Mouse (Mus musculus): Measurements from ENCODE around the gene Casp8. TPM values are rescaled to one million over a fixed set of nuclear protein-coding genes. Genes with fewer than 3 reads are reported as not detected.
"Not testable (repeated sequence)": the region's sequence is repeated elsewhere in the genome, so short reads cannot be mapped to it uniquely, and the experiment has no call there.

Casp8 gene
- polyA plus RNA-seq, 1 experiment from 2014 or later: 2.1 TPM

GRCm38 (mm10) chr1:58794705-58795104 lies 469 bp upstream of the Casp8 start:
- 60% methylated on average over 2 of the region's 2 CpGs for WGBS
- H3K4me1 ChIP-seq (ENCODE audit: control insufficient read depth, insufficient read depth, low read length): 0 out of 2 replicates have a peak, but pooled peaks cover 3% of the 10 kb centered on the region

GRCm38 (mm10) chr1:58796059-58796363 lies 837 bp downstream of the Casp8 start:
- 0 out of 2 replicates have a peak, but pooled peaks cover 3% of the 10 kb centered on the region for H3K4me1 ChIP-seq (ENCODE audit: control insufficient read depth, insufficient read depth, low read length)
- no peak overlapping the region; the same call in 1 of the 2 replicates for H3K9ac ChIP-seq (replicated peaks; ENCODE audit: low read depth, low read length)
- H3K9me3 ChIP-seq (ENCODE audit: control insufficient read depth, low read length): no peaks in the 10 kb centered on the region
- no peak for ATAC-seq (ENCODE audit: low read depth)
- peak overlapping the region; percentile 54 for H3K4me2 ChIP-seq (ENCODE audit: low read depth, low read length)
- WGBS: 8% methylated on average over 3 of the region's 3 CpGs
- H3K27me3 ChIP-seq (ENCODE audit: control insufficient read depth, insufficient read depth, low read length): no peaks in the 10 kb centered on the region
- no peak overlapping the region for H3K27ac ChIP-seq (ENCODE audit: low read depth, low read length)
- no peaks in the 10 kb centered on the region for H3K36me3 ChIP-seq (ENCODE audit: control insufficient read depth, insufficient read depth, low read length)
- peak overlapping the region; percentile 35 for H3K4me3 ChIP-seq (ENCODE audit: low read depth, low read length)

More at GRCm38 (mm10) chr1:58794705-58795104, 469 bp upstream of the Casp8 start:
- Histone ChIP-seq H3K27me3 (ENCODE audit: control insufficient read depth, insufficient read depth, low read length) (no peaks in the 10 kb centered on the region), H3K4me3 (ENCODE audit: low read depth, low read length) (no peak overlapping the region), H3K36me3 (ENCODE audit: control insufficient read depth, insufficient read depth, low read length) (no peaks in the 10 kb centered on the region), H3K27ac (ENCODE audit: low read depth, low read length) (no peak overlapping the region), H3K9me3 (ENCODE audit: control insufficient read depth, low read length) (no peaks in the 10 kb centered on the region), H3K4me2 (ENCODE audit: low read depth, low read length) (no peak overlapping the region), H3K9ac (replicated peaks; ENCODE audit: low read depth, low read length) (no peak overlapping the region)
- no peak for ATAC-seq (ENCODE audit: low read depth)

GRCm38 (mm10) chr1:58796853-58797252 lies 1.7 kb downstream of the Casp8 start:
- Histone ChIP-seq H3K4me2 (ENCODE audit: low read depth, low read length) (no peak overlapping the region), H3K9ac (replicated peaks; ENCODE audit: low read depth, low read length) (no peak overlapping the region), H3K36me3 (ENCODE audit: control insufficient read depth, insufficient read depth, low read length) (no peaks in the 10 kb centered on the region), H3K4me3 (ENCODE audit: low read depth, low read length) (no peak overlapping the region), H3K27me3 (ENCODE audit: control insufficient read depth, insufficient read depth, low read length) (no peaks in the 10 kb centered on the region), H3K27ac (ENCODE audit: low read depth, low read length) (no peak overlapping the region), H3K9me3 (ENCODE audit: control insufficient read depth, low read length) (no peaks in the 10 kb centered on the region), H3K4me1 (ENCODE audit: control insufficient read depth, insufficient read depth, low read length) (0 out of 2 replicates have a peak, but pooled peaks cover 3% of the 10 kb centered on the region)
- ATAC-seq (ENCODE audit: low read depth): no peak
- WGBS: 80% methylated on average over 4 of the region's 4 CpGs

- Histone ChIP-seq H3K9ac (replicated peaks; ENCODE audit: low read depth, low read length) (no peak overlapping the region), H3K4me1 (ENCODE audit: control insufficient read depth, insufficient read depth, low read length) (0 out of 2 replicates have a peak, but pooled peaks cover 3% of the 10 kb centered on the region), H3K4me2 (ENCODE audit: low read depth, low read length) (no peak overlapping the region), H3K9me3 (ENCODE audit: control insufficient read depth, low read length) (no peaks in the 10 kb centered on the region), H3K4me3 (ENCODE audit: low read depth, low read length) (no peak overlapping the region), H3K27me3 (ENCODE audit: control insufficient read depth, insufficient read depth, low read length) (no peaks in the 10 kb centered on the region), H3K36me3 (ENCODE audit: control insufficient read depth, insufficient read depth, low read length) (no peaks in the 10 kb centered on the region), H3K27ac (ENCODE audit: low read depth, low read length) (no peak overlapping the region)
- no peak for ATAC-seq (ENCODE audit: low read depth)
- 95% methylated on average over 2 of the region's 2 CpGs for WGBS
Observed at GRCm38 (mm10) chr1:58797370-58797769, 2.2 kb downstream of the Casp8 start.

GRCm38 (mm10) chr1:58798911-58799310 lies 3.7 kb downstream of the Casp8 start:
- Histone ChIP-seq H3K4me2 (ENCODE audit: low read depth, low read length) (no peak overlapping the region), H3K4me3 (ENCODE audit: low read depth, low read length) (no peak overlapping the region), H3K36me3 (ENCODE audit: control insufficient read depth, insufficient read depth, low read length) (no peaks in the 10 kb centered on the region), H3K4me1 (ENCODE audit: control insufficient read depth, insufficient read depth, low read length) (0 out of 2 replicates have a peak, but pooled peaks cover 3% of the 10 kb centered on the region), H3K9ac (replicated peaks; ENCODE audit: low read depth, low read length) (no peak overlapping the region), H3K27ac (ENCODE audit: low read depth, low read length) (no peak overlapping the region), H3K9me3 (ENCODE audit: control insufficient read depth, low read length) (no peaks in the 10 kb centered on the region), H3K27me3 (ENCODE audit: control insufficient read depth, insufficient read depth, low read length) (no peaks in the 10 kb centered on the region)
- WGBS: 97% methylated on average over 4 of the region's 4 CpGs
- ATAC-seq (ENCODE audit: low read depth): no peak

- not testable (repeated sequence) for H3K27ac ChIP-seq (ENCODE audit: low read depth, low read length); H3K9ac ChIP-seq (replicated peaks; ENCODE audit: low read depth, low read length); H3K9me3 ChIP-seq (ENCODE audit: control insufficient read depth, low read length); ATAC-seq (ENCODE audit: low read depth); H3K27me3 ChIP-seq (ENCODE audit: control insufficient read depth, insufficient read depth, low read length); H3K4me3 ChIP-seq (ENCODE audit: low read depth, low read length); H3K4me1 ChIP-seq (ENCODE audit: control insufficient read depth, insufficient read depth, low read length); H3K4me2 ChIP-seq (ENCODE audit: low read depth, low read length); H3K36me3 ChIP-seq (ENCODE audit: control insufficient read depth, insufficient read depth, low read length)
- 67% methylated on average over 7 of the region's 7 CpGs for WGBS
Observed at GRCm38 (mm10) chr1:58800644-58801043, 5.5 kb downstream of the Casp8 start.

- Histone ChIP-seq H3K4me3 (ENCODE audit: low read depth, low read length) (no peak overlapping the region), H3K36me3 (ENCODE audit: control insufficient read depth, insufficient read depth, low read length) (no peaks in the 10 kb centered on the region), H3K4me2 (ENCODE audit: low read depth, low read length) (no peak overlapping the region), H3K27ac (ENCODE audit: low read depth, low read length) (no peak overlapping the region), H3K9ac (replicated peaks; ENCODE audit: low read depth, low read length) (no peak overlapping the region), H3K27me3 (ENCODE audit: control insufficient read depth, insufficient read depth, low read length) (no peaks in the 10 kb centered on the region), H3K9me3 (ENCODE audit: control insufficient read depth, low read length) (no peaks in the 10 kb centered on the region), H3K4me1 (ENCODE audit: control insufficient read depth, insufficient read depth, low read length) (no peaks in the 10 kb centered on the region)
- WGBS: 94% methylated on average over 8 of the region's 8 CpGs
- ATAC-seq (ENCODE audit: low read depth): no peak
Observed at GRCm38 (mm10) chr1:58801558-58802285, 6.5 kb downstream of the Casp8 start.

GRCm38 (mm10) chr1:58802322-58803273 lies 7.4 kb downstream of the Casp8 start:
- 67% methylated on average over 18 of the region's 18 CpGs for WGBS
- ATAC-seq (ENCODE audit: low read depth): no peak

GRCm38 (mm10) chr1:58803531-58803930 lies 8.4 kb downstream of the Casp8 start:
- WGBS: 94% methylated on average over 6 of the region's 6 CpGs
- no peak overlapping the region for H3K4me3 ChIP-seq (ENCODE audit: low read depth, low read length)

More at GRCm38 (mm10) chr1:58802322-58803273, 7.4 kb downstream of the Casp8 start:
- Histone ChIP-seq H3K36me3 (ENCODE audit: control insufficient read depth, insufficient read depth, low read length) (no peaks in the 10 kb centered on the region), H3K4me2 (ENCODE audit: low read depth, low read length) (no peak overlapping the region), H3K9me3 (ENCODE audit: control insufficient read depth, low read length) (no peaks in the 10 kb centered on the region), H3K27ac (ENCODE audit: low read depth, low read length) (no peak overlapping the region), H3K4me1 (ENCODE audit: control insufficient read depth, insufficient read depth, low read length) (no peaks in the 10 kb centered on the region), H3K4me3 (ENCODE audit: low read depth, low read length) (no peak overlapping the region), H3K27me3 (ENCODE audit: control insufficient read depth, insufficient read depth, low read length) (no peaks in the 10 kb centered on the region), H3K9ac (replicated peaks; ENCODE audit: low read depth, low read length) (no peak overlapping the region)

More at GRCm38 (mm10) chr1:58803531-58803930, 8.4 kb downstream of the Casp8 start:
- no peak for ATAC-seq (ENCODE audit: low read depth)
- Histone ChIP-seq H3K9ac (replicated peaks; ENCODE audit: low read depth, low read length) (no peak overlapping the region), H3K9me3 (ENCODE audit: control insufficient read depth, low read length) (no peaks in the 10 kb centered on the region), H3K27me3 (ENCODE audit: control insufficient read depth, insufficient read depth, low read length) (no peaks in the 10 kb centered on the region), H3K36me3 (ENCODE audit: control insufficient read depth, insufficient read depth, low read length) (no peaks in the 10 kb centered on the region), H3K4me2 (ENCODE audit: low read depth, low read length) (no peak overlapping the region), H3K27ac (ENCODE audit: low read depth, low read length) (no peak overlapping the region), H3K4me1 (ENCODE audit: control insufficient read depth, insufficient read depth, low read length) (no peaks in the 10 kb centered on the region)
